Mouse (Mus musculus): ENCODE measurements at regions not wholly inside any gene's neighbourhood (a gene's known extent, or its start where the extent isn't known, plus 50 kb on each side); places are given as distances from the start of the nearest gene placed in this dataset.
"Not testable (repeated sequence)": the region's sequence is repeated elsewhere in the genome, so short reads cannot be mapped to it uniquely, and the experiment has no call there.

DNA sequence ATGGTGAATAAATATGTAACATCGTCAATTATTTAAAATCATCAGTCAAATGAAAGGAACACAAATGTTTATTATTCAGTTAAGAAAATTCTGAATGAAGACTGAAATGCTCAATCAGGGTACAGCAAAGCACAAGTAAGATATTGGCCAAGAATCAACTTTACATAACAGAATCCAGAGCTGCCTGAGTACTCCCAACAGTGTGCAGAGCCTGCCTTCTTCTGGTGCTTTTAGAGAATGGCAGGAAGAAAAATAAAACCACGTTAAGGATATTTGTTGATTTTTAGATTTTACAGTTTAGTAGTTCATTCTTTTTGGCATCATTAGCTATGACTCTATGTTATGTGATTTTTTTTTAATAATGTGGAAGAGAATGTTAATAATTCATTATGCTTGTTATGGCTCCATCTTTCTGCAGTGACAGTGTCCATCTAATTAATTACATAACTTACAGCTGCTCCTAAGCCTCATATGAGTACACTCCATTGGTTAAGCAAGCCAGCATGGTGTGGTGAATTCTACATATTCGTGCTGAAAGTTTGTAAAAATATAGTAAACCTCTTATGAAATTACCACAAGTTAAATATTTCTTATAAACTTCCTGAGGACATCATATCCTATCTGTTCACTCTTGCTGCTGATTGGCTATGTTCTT lies 579.0 kb downstream of the Kcna4 start:
- peak in 1 of 2 experiments; percentile 10 for DNase-seq (ENCODE audit: low spot score in 2 of 2)

DNA sequence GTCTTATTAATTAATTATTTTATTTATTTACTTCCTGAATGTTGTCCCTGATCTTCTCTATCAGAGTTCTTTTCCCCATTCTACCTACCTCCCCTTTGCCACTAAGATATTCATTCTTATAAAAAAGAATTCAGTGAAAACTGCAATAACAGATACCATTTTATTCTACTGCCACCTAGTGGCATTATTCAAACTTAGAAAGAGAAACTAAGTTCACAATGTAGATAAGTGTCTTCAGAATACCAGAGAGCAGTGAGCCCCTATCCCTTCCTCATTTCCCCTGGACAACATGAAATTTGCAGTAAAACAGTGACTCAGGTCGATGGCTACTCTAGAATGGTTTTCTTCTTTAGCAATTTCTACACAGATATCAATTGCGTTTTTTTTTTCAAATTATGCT lies 589.2 kb downstream of the Kcna4 start:
- no peak for DNase-seq (ENCODE audit: low spot score in 2 of 2)

DNA sequence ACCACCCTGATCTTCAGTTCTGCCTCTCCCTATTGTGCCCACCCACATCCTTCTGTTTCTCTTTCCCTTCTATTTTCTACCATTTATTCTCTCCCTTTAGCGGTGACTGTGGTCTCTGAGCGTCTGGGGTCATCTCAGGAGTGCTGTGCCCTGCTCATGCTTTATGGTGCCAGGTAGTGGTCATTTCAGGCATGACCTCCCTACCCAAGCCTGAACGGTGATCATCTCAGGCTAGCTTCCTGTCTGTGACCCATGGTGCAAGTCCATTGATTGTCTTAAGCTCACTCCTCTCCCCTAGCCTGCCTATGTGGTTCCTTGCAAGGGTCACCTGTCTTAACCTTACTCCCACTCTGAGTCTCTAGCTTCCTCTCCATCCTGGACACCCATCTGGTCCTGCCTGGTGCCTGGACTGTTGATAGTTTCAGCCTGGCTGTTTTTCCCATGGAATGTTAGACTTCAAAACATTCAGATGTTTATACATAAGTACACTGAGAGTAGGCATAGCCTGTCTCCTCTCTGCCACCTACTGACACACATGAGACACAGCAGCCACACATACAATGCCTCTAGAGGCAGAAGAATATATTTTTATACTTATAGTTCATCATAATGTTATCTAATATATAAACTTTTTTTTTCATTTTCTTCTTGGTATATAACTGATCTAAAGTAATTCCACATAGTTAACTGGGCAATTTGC lies 595.8 kb downstream of the Kcna4 start:
- DNase-seq (ENCODE audit: low spot score in 2 of 2) = no peak

DNA sequence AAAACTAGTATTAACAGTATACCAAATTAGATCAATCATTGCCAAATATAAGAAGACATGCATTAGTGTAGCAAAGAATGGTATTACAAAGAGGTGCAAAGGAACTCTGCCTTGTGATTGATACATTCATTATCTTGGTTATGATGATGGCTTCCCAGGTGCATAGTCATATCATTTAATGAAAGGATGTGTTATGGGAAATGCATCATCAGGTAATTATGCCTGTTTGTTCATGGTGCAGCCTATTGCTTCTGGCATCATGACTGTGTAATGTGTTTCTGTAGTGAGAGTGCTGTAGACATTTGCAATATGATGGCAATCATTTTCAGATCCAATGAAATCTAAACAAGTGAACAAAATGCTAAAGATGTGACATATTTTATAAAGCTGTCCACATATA lies 597.8 kb downstream of the Kcna4 start:
- no peak for DNase-seq (ENCODE audit: low spot score in 2 of 2)

DNA sequence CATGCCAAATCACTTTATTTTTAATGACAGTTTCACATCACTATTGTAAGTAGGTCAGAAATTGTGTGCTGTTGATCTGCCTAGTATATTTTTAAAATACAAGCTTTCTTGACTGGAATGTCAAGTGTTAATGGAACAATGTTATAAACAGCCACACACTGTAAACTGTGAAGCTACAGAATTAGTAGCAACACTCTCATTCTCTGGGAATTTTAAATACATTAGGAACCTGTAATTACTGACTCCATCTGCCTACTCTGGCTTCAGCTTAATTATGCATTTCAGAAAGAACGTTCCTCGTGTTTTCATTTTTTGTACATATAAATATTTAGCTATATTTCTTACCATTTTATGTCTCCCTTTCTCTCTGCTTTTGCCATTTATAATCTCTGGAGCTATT lies 634.7 kb downstream of the Kcna4 start:
- no peak for DNase-seq (ENCODE audit: low spot score in 2 of 2)

DNA sequence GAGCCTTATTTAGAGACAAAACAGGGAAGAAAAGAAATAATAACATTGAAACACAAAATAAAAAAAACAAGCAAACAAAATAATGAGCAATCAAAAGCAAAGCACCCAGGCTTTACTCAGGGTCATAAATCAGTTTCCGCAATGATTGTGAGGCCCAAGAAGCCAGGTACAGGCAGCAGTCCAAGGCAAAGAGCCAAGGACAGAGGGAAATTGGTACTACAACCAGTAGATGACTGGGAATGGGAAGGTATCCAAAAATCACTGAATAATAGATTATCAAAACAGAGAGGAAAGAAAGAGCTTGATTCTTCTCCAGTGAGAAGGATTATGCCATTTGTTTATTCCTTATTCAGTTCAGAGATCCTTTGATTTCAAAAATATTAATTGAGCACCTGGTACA lies 636.2 kb downstream of the Kcna4 start:
- DNase-seq (ENCODE audit: low spot score in 2 of 2) = no peak

DNA sequence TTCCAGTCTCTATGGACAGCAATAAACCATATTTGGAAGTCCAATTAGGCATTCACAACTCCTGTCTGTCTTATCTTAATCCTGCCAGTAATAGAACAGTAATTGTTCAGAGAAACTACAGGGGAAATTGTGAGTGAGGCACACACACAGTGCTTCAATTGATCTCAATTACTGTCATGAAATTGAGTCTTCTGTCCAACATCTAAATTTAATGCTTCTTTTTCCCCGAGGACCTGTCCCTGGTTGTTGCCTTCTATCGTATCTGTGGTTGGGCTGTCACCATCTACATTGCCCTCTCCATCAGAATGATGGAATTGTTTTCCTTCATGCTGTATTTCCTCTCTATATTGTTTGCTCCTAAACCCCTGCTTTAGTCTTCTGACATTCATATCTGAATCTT lies 644.9 kb downstream of the Kcna4 start:
- DNase-seq (ENCODE audit: low spot score in 2 of 2) = no peak

DNA sequence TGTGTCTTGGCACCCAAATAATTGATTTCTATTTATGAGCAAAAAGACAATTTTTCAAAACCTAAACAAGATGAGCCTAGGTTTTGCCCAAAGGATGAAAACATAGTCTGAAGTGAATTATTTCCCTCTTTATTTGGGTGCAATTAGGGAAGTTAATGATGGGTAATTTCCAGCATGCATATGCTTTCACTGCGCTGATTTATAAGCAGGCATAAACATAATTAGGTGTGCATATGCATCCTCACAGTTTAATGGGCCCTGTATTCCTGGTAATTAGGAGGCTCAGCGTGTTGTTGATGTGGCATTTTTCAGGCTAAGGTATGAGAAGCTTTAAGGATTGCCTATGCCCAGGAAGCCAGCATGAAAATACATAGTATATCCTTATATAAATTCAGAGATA lies 645.3 kb downstream of the Kcna4 start:
- no peak for DNase-seq (ENCODE audit: low spot score in 2 of 2)

DNA sequence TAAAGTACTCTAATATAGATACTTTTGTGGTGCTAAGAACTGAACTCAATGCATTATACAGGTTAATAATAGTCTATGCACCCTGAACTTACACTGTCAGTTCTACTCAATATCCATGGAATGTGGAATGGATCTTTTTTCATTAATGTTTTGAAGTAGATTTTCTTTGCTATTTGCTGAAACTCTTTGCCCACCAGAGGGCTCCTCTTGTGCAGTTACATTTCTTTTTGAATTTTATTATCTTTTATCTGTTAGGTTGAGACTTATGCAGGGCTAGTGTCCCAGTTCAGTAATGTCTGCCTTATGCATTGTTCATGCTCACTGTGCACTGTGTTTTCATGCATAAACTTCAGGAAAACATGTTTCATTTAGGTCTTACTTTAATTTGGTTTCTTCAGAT lies 650.9 kb downstream of the Kcna4 start:
- no peak for DNase-seq (ENCODE audit: low spot score in 2 of 2)

DNA sequence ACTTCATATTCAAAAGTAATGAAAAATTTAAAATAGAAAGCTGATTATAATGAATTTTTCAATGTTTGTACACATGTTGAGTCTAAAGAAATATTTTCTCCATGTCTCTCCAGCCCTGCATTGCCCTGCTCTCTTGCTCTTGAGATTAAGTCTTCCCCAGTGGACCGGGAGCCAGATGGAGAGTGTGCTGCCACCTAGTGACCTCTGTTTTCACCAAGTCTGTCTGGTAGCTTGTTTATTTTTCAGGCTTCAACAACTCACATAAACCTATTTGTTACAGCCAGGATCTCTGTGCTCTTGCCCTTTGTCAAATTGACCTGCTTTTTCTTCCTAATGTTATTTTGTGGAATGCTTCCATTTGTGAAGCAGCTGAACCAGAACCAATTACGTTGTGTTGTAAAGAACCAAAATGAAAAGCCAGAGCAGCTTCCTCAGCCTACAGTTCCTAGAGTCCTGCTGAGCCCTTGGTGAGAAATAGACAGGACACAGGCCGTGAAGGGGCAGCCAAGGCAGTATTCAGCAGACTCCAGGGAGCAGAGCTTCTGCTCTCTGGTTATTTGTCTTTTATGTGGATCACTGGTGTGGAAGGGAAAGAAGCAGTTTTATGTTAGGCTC lies 655.5 kb downstream of the Kcna4 start:
- DNase-seq (ENCODE audit: low spot score in 2 of 2) = no peak

DNA sequence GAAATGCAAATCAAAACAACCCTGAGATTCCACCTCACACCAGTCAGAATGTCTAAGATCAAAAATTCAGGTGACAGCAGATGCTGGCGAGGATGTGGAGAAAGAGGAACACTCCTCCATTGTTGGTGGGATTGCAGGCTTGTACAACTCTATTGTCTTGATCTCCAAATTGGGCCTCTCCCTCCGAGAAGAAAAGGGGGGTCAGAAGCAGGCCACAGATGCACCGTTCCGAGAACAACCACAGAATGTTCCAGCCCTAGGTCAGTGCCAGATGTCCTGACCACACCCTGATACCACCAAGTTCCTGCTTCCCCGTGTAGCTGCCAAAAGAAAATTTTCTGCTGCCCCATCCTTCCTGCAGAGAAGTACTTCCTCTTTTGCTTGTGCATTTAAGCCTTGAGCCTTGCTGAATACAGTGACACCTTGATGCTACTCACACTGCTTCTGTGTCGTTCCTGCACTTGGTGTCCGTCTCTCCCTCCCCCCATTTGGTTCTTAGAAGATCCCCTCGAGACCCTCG lies 665.2 kb downstream of the Kcna4 start:
- not testable (repeated sequence) for DNase-seq (ENCODE audit: low spot score in 2 of 2)

DNA sequence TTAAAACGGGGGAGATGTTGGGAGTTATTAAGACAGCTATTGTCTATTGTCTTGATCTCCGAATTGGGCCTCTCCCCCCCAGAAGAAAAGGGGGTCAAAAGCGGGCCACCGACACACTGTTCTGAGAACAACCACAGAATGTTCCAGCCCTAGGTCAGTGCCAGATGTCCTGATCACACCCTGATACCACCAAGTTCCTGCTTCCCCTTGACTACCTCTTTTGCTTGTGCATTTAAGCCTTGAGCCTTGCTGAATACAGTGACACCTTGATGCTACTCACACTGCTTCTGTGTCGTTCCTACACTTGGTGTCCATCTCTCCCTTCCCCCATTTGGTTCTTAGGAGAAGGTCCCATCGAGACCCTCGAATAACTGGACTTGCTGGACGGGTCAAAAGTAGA lies 673.5 kb downstream of the Kcna4 start:
- DNase-seq (ENCODE audit: low spot score in 2 of 2) = not testable (repeated sequence)

DNA sequence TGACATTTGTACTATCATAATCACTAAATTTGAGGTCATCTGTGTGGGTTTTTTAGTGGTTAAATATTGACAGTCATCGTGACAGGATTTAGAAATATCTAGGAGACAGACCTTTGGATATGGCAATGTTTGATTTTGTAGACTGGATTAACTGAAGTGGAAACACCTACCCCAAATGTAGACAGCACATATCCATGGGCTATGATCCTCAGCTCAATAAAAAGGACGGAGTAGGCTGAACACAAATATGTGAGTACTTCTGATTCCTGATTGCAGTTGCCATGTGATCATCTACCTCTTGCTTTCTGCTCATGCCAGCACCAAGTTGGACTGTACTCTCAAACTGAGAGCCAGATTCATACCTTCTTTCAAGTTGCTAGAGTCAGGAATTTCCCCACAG lies 674.4 kb downstream of the Kcna4 start:
- no peak for DNase-seq (ENCODE audit: low spot score in 2 of 2)

DNA sequence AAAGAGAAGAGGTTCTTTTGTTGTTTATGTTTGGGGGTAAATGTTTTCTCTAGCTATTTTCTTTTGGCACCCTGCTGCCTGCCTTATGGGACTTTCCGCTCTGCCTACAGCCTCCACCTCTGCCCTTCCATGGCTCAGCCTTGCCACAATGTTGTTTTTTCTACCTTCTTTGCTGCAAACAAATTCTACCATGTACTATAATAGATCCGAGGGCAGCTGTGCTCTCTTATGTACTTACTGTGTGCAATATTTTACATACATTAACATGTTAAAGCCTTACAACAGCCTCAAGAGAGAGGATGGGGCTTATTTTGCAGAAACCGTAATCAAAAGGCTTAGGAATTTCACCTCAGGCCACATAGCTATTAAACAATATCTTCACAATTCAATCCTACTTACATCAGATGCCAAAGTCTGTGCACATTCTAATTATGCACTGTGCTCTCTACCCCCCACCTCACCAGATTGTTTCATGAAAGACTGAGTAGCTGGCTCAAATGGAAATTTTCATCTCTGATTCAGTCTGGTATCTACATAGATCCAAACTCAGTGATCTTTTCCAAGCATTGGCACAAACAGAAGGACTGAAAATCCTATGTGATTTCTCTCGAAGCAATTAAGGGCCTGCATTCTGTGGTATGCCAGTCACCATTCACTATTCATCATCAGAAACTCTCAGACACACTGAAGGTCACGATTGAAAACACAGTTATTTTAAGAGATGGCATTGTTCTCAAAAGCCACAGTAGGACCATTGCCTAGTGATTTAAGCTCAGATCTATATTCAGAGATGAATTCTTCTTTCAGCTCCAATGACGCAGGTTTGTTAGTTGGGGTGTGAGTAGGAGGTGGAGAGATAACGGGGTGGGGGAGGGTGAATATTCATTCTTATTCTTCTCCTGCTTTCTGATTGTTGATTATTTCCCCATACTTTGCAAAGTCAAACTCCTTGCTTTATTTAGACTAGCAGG lies 675.2 kb downstream of the Kcna4 start:
- DNase-seq (ENCODE audit: low spot score in 2 of 2) = no peak

DNA sequence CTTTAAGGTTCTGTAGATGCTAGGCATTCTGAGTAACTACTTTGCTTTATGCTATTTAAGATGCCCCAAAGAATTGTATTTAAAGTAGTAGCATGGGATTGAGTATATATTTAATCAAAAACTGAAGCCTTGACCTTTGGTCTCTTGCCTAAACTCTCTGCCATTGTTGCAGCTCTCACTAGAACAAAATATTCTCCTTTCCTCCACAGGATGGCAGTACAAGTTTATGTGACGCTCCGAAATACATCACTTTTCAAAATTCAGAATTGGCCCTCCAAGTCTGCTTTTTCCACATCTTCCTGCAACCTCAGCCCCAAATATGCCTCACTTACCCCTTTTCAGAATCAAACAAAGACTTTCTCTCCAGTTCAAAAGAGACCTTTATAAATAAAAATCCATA lies 678.1 kb downstream of the Kcna4 start:
- no peak for DNase-seq (ENCODE audit: low spot score in 2 of 2)

DNA sequence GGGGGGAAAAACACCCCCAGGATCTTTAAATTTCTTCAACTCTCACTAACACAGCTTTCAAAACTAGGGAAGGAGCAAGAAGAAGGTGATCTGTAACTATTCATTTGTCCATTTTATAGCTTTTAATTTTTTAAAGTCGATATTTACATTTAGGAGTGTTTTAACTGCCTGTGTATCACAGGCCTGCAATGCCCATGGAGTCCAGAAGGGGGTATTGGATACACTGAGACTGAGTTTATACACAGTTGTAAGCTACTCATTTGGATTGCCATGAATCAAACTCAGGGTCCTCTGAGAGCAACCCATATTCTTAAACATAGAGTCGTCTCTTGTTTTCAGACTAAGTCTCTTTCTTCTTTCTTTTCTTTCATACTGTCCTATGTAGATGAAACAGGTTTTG lies 679.1 kb downstream of the Kcna4 start:
- DNase-seq (ENCODE audit: low spot score in 2 of 2) = no peak

DNA sequence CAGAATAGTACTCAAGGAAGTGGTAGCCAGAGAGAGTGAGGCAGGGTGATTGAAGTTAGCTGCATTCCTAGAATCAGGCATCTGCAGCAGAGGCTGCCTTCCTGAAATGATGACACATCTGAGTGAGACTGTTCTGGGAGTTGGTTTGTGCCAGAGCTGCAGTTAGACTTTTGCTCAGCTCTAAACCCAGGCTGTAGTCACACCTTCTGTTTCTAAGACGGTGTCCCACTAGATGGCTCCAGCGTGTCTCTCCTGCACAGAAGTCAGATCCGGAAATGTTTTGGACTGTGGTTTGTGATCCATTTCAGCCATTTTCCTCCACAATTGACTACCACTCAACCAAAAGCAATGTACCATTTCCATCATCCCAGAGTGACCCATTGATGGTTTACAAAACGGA lies 683.1 kb downstream of the Kcna4 start:
- DNase-seq (ENCODE audit: low spot score in 2 of 2) = peak; percentile 9 to 32

DNA sequence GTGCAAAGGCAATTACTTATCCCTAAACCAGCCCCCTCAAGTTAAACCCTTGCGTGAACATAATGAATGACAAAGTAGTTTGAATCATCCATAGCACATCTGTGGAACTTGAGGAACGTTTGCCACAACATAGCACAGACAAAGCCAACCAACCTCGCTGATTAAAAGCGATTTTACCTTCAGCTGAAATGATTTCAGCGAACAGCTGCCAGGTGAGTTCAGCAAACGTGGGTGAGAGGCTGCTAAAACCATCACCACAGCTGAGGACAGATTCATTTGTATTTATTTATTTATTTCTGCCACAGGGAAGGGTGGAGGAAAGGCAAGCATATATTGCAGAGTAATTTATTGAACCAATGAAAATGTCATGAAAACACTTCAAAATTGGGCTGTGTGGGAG lies 704.4 kb downstream of the Kcna4 start:
- DNase-seq (ENCODE audit: low spot score in 2 of 2) = no peak

DNA sequence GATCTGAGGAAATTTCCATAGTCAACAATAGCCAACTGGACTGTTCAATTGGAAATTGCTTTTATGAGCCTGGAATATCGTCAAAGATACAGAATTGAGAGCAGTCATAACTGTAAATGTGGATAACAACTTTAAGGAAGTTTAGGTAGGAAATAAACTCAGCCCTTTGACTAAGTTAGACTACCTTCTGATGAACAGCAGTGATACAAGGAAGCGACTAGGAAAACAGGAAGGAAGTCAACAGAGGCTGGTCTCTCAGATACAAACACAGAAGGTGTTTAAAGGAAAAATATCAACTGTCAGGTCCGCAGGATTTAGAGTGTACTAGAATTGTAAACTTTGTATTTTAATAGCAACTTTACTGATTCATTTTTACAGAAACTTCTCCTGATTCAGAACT lies 721.1 kb downstream of the Kcna4 start:
- DNase-seq (ENCODE audit: low spot score in 2 of 2) = no peak

DNA sequence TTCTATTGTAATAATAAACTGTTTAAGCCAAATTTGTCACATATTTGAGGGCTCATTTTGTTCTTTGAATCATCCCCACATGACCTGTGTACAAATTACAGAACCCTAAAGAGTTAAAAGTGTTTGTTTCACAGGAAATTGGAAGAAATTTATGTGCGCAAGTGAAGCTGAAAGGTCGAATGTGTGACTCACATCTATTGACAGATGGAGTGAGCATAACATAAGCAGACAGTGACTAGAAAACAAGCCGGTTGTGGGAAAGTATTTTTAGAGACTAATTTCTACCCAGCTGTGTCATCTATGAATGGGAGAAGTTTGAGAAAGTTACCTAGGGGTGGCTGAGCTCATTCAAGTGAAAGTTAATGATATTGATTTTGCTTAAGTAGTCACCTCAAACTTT lies 732.8 kb downstream of the Kcna4 start:
- DNase-seq (ENCODE audit: low spot score in 2 of 2) = no peak

DNA sequence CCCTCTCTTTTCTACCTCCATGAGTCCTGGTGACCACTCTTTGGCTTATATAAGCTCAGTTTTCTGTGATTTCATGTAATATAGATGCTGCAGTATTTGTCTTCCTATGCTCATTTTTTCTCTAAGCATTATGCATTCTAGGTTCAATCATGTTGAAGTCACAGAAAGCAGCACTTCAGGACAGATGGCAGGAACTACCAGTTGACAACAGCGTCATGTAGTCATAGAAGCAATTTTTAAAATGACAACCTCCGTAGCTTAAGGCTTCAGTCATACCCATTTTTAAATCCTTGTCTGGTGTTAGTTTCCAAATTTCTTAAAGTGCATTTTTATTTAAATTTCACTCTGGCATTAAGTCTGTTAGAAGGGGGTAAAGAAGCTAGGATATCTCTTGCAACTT lies 740.2 kb downstream of the Kcna4 start:
- no peak for DNase-seq (ENCODE audit: low spot score in 2 of 2)

All from right cerebral cortex, postnatal 36 days (tissue).